Mouse (Mus musculus): ENCODE data around the gene Amfr. TPM values are rescaled to one million over a fixed set of nuclear protein-coding genes. Genes with fewer than 3 reads are reported as not detected.
A peak's percentile ranks its signal among the peaks of the same experiment; 100 is the strongest.

Amfr gene
- polyA plus RNA-seq, 1 experiment from 2014 or later, result 67.5 TPM

DNA sequence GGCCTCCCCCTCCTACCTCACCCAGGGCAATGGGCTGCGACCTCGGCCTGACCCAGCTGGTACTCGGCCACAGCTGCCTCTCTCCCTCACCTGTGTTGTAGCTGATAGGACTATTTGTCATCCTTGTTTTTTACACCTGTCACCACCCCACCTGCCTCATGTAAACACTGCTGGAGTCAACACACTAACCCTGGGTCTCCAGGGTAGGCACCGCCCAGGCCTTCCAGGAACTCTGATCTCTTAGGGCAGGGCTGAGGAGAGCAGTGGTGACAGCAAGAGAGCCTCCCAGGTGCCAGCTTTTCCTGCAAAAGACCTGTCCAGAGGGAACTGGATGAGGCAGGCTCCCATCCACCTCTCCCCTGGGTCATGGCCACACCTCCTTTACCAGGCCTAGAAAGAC lies 83.4 kb downstream of the Amfr start:
- no peaks in the 10 kb centered on the region for H3K9me3 ChIP-seq (replicated peaks; ENCODE audit: control insufficient read depth, low read length, poor library complexity, severe bottlenecking)
- no peak overlapping the region for H3K4me3 ChIP-seq (ENCODE audit: low read depth, low read length)
- H3K36me3 ChIP-seq (ENCODE audit: control insufficient read depth, insufficient read depth, low read length), result 0 out of 2 replicates have a peak, but pooled peaks cover 5% of the 10 kb centered on the region
- no peak overlapping the region for H3K4me2 ChIP-seq (ENCODE audit: low read length)
- no peak overlapping the region for H3K9ac ChIP-seq (ENCODE audit: low read depth, low read length)
- 84% methylated on average over 4 of the region's 4 CpGs for WGBS
- ATAC-seq, result no peak
- H3K27ac ChIP-seq (ENCODE audit: low read length), result no peak overlapping the region
- H3K27me3 ChIP-seq (ENCODE audit: control insufficient read depth, insufficient read depth, low read depth, low read length), result no peaks in the 10 kb centered on the region
- peaks cover 6% of the 10 kb centered on the region; the same call in 1 of the 2 replicates for H3K4me1 ChIP-seq (ENCODE audit: control insufficient read depth, insufficient read depth, low read length)

- 25% methylated on average over 3 of the region's 3 CpGs for WGBS
- no peak overlapping the region for H3K4me3 ChIP-seq (ENCODE audit: low read depth, low read length)
- H3K9me3 ChIP-seq (replicated peaks; ENCODE audit: control insufficient read depth, low read length, poor library complexity, severe bottlenecking), result no peaks in the 10 kb centered on the region
- peaks cover 14% of the 10 kb centered on the region for H3K4me1 ChIP-seq (ENCODE audit: control insufficient read depth, insufficient read depth, low read length)
- no peak overlapping the region for H3K4me2 ChIP-seq (ENCODE audit: low read length)
- H3K27ac ChIP-seq (ENCODE audit: low read length), result peak overlapping the region; percentile 63
- no peaks in the 10 kb centered on the region for H3K27me3 ChIP-seq (ENCODE audit: control insufficient read depth, insufficient read depth, low read depth, low read length)
- no peak overlapping the region for H3K9ac ChIP-seq (ENCODE audit: low read depth, low read length)
- H3K36me3 ChIP-seq (ENCODE audit: control insufficient read depth, insufficient read depth, low read length), result 0 out of 2 replicates have a peak, but pooled peaks cover 5% of the 10 kb centered on the region
- no peak for ATAC-seq
These were observed 87.1 kb downstream of the Amfr start for GRCm38 (mm10) chr8:93925513-93925912.

GRCm38 (mm10) chr8:93923897-93924334 lies 88.7 kb downstream of the Amfr start:
- no peak overlapping the region for H3K9ac ChIP-seq (ENCODE audit: low read depth, low read length)
- no peak for ATAC-seq
- 80% methylated on average over 7 of the region's 7 CpGs for WGBS
- H3K36me3 ChIP-seq (ENCODE audit: control insufficient read depth, insufficient read depth, low read length), result no peaks in the 10 kb centered on the region
- no peaks in the 10 kb centered on the region for H3K9me3 ChIP-seq (replicated peaks; ENCODE audit: control insufficient read depth, low read length, poor library complexity, severe bottlenecking)
- H3K27me3 ChIP-seq (ENCODE audit: control insufficient read depth, insufficient read depth, low read depth, low read length), result no peaks in the 10 kb centered on the region
- H3K27ac ChIP-seq (ENCODE audit: low read length), result no peak overlapping the region
- H3K4me3 ChIP-seq (ENCODE audit: low read depth, low read length), result no peak overlapping the region
- no peak overlapping the region for H3K4me2 ChIP-seq (ENCODE audit: low read length)
- peaks cover 30% of the 10 kb centered on the region for H3K4me1 ChIP-seq (ENCODE audit: control insufficient read depth, insufficient read depth, low read length)

Small RNA genes within 50 kb of the gene (microRNA-seq; reads per million reads assigned to microRNA genes)
- not detected for gene Gm24159

Other genes starting within 250 kb of the Amfr start
- gene Gnao1, start 202.9 kb downstream of the Amfr start, polyA plus RNA-seq (2015; fragmentation: Nextera tagmentation; extraction: Ambion mirVana), result 235 and 240 TPM in 2 replicates
- gene Nudt21, start 24.2 kb upstream of the Amfr start, polyA plus RNA-seq (2015; fragmentation: Nextera tagmentation; extraction: Ambion mirVana), result 84.7 and 85.7 TPM in 2 replicates
- 18.0 and 18.3 TPM in 2 replicates for gene Ogfod1, start 24.4 kb upstream of the Amfr start, polyA plus RNA-seq (2015; fragmentation: Nextera tagmentation; extraction: Ambion mirVana)
- gene Bbs2, start 86.1 kb upstream of the Amfr start, polyA plus RNA-seq (2015; fragmentation: Nextera tagmentation; extraction: Ambion mirVana), result 22.0 and 22.9 TPM in 2 replicates
- gene Mt4, start 124.4 kb upstream of the Amfr start, polyA plus RNA-seq (2015; fragmentation: Nextera tagmentation; extraction: Ambion mirVana), result not detected in 2 replicates
- 141 and 227 TPM in 2 replicates for gene Mt3, start 139.8 kb upstream of the Amfr start, polyA plus RNA-seq (2015; fragmentation: Nextera tagmentation; extraction: Ambion mirVana)
- 11.5 and 17.9 TPM in 2 replicates for gene Mt2, start 159.8 kb upstream of the Amfr start, polyA plus RNA-seq (2015; fragmentation: Nextera tagmentation; extraction: Ambion mirVana)
- 51.8 and 86.0 TPM in 2 replicates for gene Mt1, start 166.2 kb upstream of the Amfr start, polyA plus RNA-seq (2015; fragmentation: Nextera tagmentation; extraction: Ambion mirVana)
- 58.6 and 59.1 TPM in 2 replicates for gene Nup93, start 201.7 kb upstream of the Amfr start, polyA plus RNA-seq (2015; fragmentation: Nextera tagmentation; extraction: Ambion mirVana)

All from midbrain, embryonic 16.5 days (tissue).